Mouse (Mus musculus): Measurements from ENCODE around the gene Cstf1.

Gene Cstf1

GRCm38 (mm10) chr2:172416218-172416617, 45.7 kb downstream of the Cstf1 start:
- DNase-seq (ENCODE audit: low read depth, low spot score), result no peak

GRCm38 (mm10) chr2:172416876-172417275, 46.4 kb downstream of the Cstf1 start:
- DNase-seq (ENCODE audit: low read depth, low spot score), result no peak

- no peak for DNase-seq (ENCODE audit: low read depth, low spot score)
Observed at GRCm38 (mm10) chr2:172418208-172418607, 47.7 kb downstream of the Cstf1 start.

- DNase-seq (ENCODE audit: low read depth, low spot score), result no peak
Observed at GRCm38 (mm10) chr2:172430609-172431008, 60.1 kb downstream of the Cstf1 start.
